Mouse (Mus musculus): ENCODE measurements at regions not wholly inside any gene's neighbourhood (a gene's known extent, or its start where the extent isn't known, plus 50 kb on each side); places are given as distances from the start of the nearest gene placed in this dataset.
A peak's percentile ranks its signal among the peaks of the same experiment; 100 is the strongest.

- no peak for DNase-seq (ENCODE audit: low read depth, low spot score)
These were observed 104.1 kb downstream of the Sox9 start for GRCm38 (mm10) chr11:112886139-112886538.

GRCm38 (mm10) chr11:112889760-112890159 is 107.7 kb downstream of the Sox9 start:
- no peak for DNase-seq (ENCODE audit: low read depth, low spot score)

- DNase-seq (ENCODE audit: low read depth, low spot score): no peak
These were observed 115.6 kb downstream of the Sox9 start for GRCm38 (mm10) chr11:112897597-112897996.

GRCm38 (mm10) chr11:112902618-112903017 is 120.6 kb downstream of the Sox9 start:
- DNase-seq (ENCODE audit: low read depth, low spot score): peak; percentile 7

- no peak for DNase-seq (ENCODE audit: low read depth, low spot score)
These were observed 128.3 kb downstream of the Sox9 start for GRCm38 (mm10) chr11:112910309-112910708.

- DNase-seq (ENCODE audit: low read depth, low spot score): no peak
These were observed 130.9 kb downstream of the Sox9 start for GRCm38 (mm10) chr11:112912875-112913274.

- DNase-seq (ENCODE audit: low read depth, low spot score): no peak
These were observed 134.9 kb downstream of the Sox9 start for GRCm38 (mm10) chr11:112916923-112917322.

- DNase-seq (ENCODE audit: low read depth, low spot score): no peak
These were observed 138.1 kb downstream of the Sox9 start for GRCm38 (mm10) chr11:112920131-112920530.

- no peak for DNase-seq (ENCODE audit: low read depth, low spot score)
These were observed 142.6 kb downstream of the Sox9 start for GRCm38 (mm10) chr11:112924577-112924976.

GRCm38 (mm10) chr11:112925140-112925539 is 143.1 kb downstream of the Sox9 start:
- DNase-seq (ENCODE audit: low read depth, low spot score): no peak

GRCm38 (mm10) chr11:112926330-112927025 is 144.5 kb downstream of the Sox9 start:
- peak; percentile 20 for DNase-seq (ENCODE audit: low read depth, low spot score)

GRCm38 (mm10) chr11:112930186-112930808 is 148.3 kb downstream of the Sox9 start:
- no peak for DNase-seq (ENCODE audit: low read depth, low spot score)

GRCm38 (mm10) chr11:112938035-112938434 is 156.0 kb downstream of the Sox9 start:
- no peak for DNase-seq (ENCODE audit: low read depth, low spot score)

- DNase-seq (ENCODE audit: low read depth, low spot score): no peak
These were observed 169.4 kb downstream of the Sox9 start for GRCm38 (mm10) chr11:112951421-112951820.

GRCm38 (mm10) chr11:112952356-112952755 is 170.3 kb downstream of the Sox9 start:
- no peak for DNase-seq (ENCODE audit: low read depth, low spot score)

- no peak for DNase-seq (ENCODE audit: low read depth, low spot score)
These were observed 171.5 kb downstream of the Sox9 start for GRCm38 (mm10) chr11:112953491-112953890.

GRCm38 (mm10) chr11:112956748-112957440 is 174.9 kb downstream of the Sox9 start:
- no peak for DNase-seq (ENCODE audit: low read depth, low spot score)

GRCm38 (mm10) chr11:112959609-112960008 is 177.6 kb downstream of the Sox9 start:
- peak; percentile 8 for DNase-seq (ENCODE audit: low read depth, low spot score)

- peak; percentile 24 for DNase-seq (ENCODE audit: low read depth, low spot score)
These were observed 191.3 kb downstream of the Sox9 start for GRCm38 (mm10) chr11:112973286-112973685.

GRCm38 (mm10) chr11:112974893-112975292 is 192.9 kb downstream of the Sox9 start:
- DNase-seq (ENCODE audit: low read depth, low spot score): no peak

GRCm38 (mm10) chr11:112976914-112977785 is 195.1 kb downstream of the Sox9 start:
- DNase-seq (ENCODE audit: low read depth, low spot score): peak; percentile 12

GRCm38 (mm10) chr11:112978884-112979283 is 196.9 kb downstream of the Sox9 start:
- DNase-seq (ENCODE audit: low read depth, low spot score): no peak

Measured in brain, adult 2 months (tissue).